8 mouse cellular contexts compared by ENCODE assay signal in genomic region chr1:81310087-81310626, GRCm38 (mm10).
DNase-seq lines count a peak whose midpoint lies in the region; ATAC-seq lines count a peak whose summit lies in the region.

No protein-coding gene starts in this region.

- no peak overlapping the region for H3K27ac ChIP-seq in liver, embryonic 11.5 days (ENCODE audit: low read depth, low read length)
- no peak overlapping the region for H3K27ac ChIP-seq in neural tube, embryonic 14.5 days (ENCODE audit: low read depth, low read length)

- DNase-seq in 416B (ENCODE audit: low read depth) (peak; percentile 63), ES-CJ7 (ENCODE audit: low read depth, low spot score) (peak; percentile 78)
- DNase-seq in cerebellum, postnatal 10 days: peak; percentile 82 to 85
- DNase-seq in frontal cortex, postnatal 36 days (ENCODE audit: low spot score in 2 of 2): peak; percentile 64 to 80
- peak; percentile 82 for DNase-seq in kidney, postnatal 10 days
- DNase-seq in liver, embryonic 11.5 days (ENCODE audit: low spot score): peak; percentile 33

- no peaks in the 10 kb centered on the region for H3K36me3 ChIP-seq in liver, embryonic 11.5 days (ENCODE audit: control insufficient read depth, insufficient read depth, low read length)
- H3K36me3 ChIP-seq in neural tube, embryonic 14.5 days (ENCODE audit: control insufficient read depth, insufficient read depth, low read length): no peaks in the 10 kb centered on the region

- H3K4me1 ChIP-seq in liver, embryonic 11.5 days (replicated peaks; ENCODE audit: control insufficient read depth, insufficient read depth, low read length): no peaks in the 10 kb centered on the region
- no peaks in the 10 kb centered on the region for H3K4me1 ChIP-seq in neural tube, embryonic 14.5 days (ENCODE audit: control insufficient read depth, insufficient read depth, low read length)

- WGBS in liver, embryonic 11.5 days: 0% methylated on average over 1 of the region's 1 CpGs
- WGBS in neural tube, embryonic 14.5 days: 0% methylated on average over 1 of the region's 1 CpGs

- no peak overlapping the region for H3K9ac ChIP-seq in liver, embryonic 11.5 days (ENCODE audit: low read depth, low read length)
- no peak overlapping the region for H3K9ac ChIP-seq in neural tube, embryonic 14.5 days (replicated peaks; ENCODE audit: low read depth, low read length)

- H3K27me3 ChIP-seq in liver, embryonic 11.5 days (replicated peaks; ENCODE audit: control insufficient read depth, insufficient read depth, low read length): no peaks in the 10 kb centered on the region
- H3K27me3 ChIP-seq in neural tube, embryonic 14.5 days (ENCODE audit: control insufficient read depth, insufficient read depth, low read length): no peaks in the 10 kb centered on the region

- no peak overlapping the region for H3K4me3 ChIP-seq in liver, embryonic 11.5 days (ENCODE audit: low read depth, low read length)
- H3K4me3 ChIP-seq in neural tube, embryonic 14.5 days (ENCODE audit: low read depth, low read length): no peak overlapping the region

- H3K4me2 ChIP-seq in liver, embryonic 11.5 days: no peak overlapping the region
- no peak overlapping the region for H3K4me2 ChIP-seq in neural tube, embryonic 14.5 days (ENCODE audit: low read depth, low read length)

- no peak for ATAC-seq in liver, embryonic 11.5 days (replicated peaks; ENCODE audit: low FRiP score)
- ATAC-seq in neural tube, embryonic 14.5 days (ENCODE audit: low read depth): peak; percentile 56; the same call in 1 of the 2 replicates
- no peak for ATAC-seq in monocyte, adult 5-6 weeks (replicated peaks; ENCODE audit: insufficient number of reproducible peaks, low FRiP score, low TSS enrichment, poor library complexity, severe bottlenecking)

- H3K9me3 ChIP-seq in liver, embryonic 11.5 days (ENCODE audit: control insufficient read depth, low read length): no peaks in the 10 kb centered on the region
- H3K9me3 ChIP-seq in neural tube, embryonic 14.5 days (ENCODE audit: control insufficient read depth, low read length): no peaks in the 10 kb centered on the region

Comparison
In these comparisons a context has a peak if more than half of its experiments do, and no peak if none do; other contexts are left out.
1. DNase-seq: peak in every context shown above with its lines; median percentile 84 in cerebellum, postnatal 10 days; 82 in kidney, postnatal 10 days; 78 in ES-CJ7; 72 in frontal cortex, postnatal 36 days; 63 in 416B; 33 in liver, embryonic 11.5 days.